Mouse (Mus musculus) ZHBTc4 (cell line): ENCODE results near the gene Pcsk2.
A peak's percentile ranks its signal among the peaks of the same experiment; 100 is the strongest.

Experiments
- DNase-seq: peaks from one replicate; pipeline ENCODE4 v3.0.0-alpha.2; 2011; ENCODE audit warnings: low read depth, low spot score

The Pcsk2 gene

GRCm38 (mm10) chr2:143732501-143732900 is 186.5 kb downstream of the Pcsk2 start:
- peak; percentile 27 for DNase-seq

DNA sequence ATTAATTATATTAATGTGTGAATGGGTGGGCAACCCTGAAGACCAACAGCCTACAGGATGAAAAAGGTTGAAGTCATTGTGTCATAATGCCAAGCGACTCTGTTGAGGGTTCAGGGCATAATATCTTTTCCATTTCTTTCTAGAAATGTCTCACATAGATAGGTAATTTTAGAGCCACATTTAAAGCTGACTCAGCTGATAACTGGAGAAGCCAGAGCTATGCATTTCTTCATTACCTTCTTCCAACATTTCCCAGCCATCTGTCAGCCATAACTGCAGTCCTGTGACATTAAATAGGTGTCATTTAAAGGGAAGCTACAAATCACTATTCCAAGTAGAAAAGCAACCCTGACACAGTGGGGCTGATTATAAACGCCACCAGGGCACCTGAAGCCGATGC is 189.5 kb downstream of the Pcsk2 start:
- no peak for DNase-seq

DNA sequence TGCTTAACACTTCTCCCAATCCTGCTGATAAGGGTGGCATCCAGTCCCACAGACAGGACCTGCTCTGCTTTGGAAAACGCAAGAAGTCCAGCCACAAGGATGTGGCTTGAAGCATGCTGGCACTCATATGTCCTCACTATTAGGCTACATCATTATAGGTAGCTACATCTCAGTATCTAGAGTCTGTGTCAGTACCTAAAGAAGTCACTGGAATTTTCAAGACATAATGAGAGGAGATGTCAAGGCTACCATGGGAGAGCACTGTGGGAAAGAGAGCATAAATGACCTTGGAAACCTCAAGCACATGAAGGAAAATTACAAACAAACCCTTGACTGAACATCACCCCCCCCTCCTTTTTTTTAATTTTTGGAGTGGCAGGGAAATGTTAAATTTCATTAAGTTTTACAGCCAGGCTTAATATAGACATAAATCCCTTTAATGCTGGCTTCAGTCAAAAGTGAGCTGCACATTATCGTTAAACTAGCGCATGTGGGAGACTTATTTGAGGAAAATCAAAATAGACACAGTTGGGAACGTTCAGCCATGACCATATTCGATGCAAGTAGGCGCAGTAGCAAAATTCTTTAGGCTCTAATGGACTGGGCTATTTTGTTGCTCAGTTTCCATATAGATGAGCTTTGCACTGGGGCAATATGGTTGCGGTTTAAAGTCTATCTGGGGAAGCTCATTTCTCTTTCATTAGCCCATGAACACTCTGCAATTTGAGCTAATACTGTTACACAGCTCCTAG is 193.7 kb downstream of the Pcsk2 start:
- no peak for DNase-seq

DNA sequence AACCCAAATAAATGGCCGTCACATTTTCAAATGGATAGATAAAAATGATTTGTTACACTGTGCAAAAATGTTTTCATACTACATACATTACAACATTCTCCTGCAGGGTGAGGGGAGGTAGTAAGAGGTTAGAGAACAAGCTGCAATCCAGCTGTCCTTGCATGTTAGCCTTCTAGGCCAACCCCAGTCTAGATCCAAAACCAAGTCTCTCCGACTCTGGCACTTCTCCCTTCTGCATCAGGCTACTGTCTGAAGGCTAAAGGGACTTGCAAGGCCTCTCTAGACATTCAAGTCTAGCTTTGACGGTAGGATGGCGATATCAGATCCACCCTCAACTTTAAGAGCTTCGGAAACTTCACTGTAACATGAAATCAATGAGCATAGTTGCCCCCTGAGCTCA is 196.5 kb downstream of the Pcsk2 start:
- DNase-seq, result no peak

DNA sequence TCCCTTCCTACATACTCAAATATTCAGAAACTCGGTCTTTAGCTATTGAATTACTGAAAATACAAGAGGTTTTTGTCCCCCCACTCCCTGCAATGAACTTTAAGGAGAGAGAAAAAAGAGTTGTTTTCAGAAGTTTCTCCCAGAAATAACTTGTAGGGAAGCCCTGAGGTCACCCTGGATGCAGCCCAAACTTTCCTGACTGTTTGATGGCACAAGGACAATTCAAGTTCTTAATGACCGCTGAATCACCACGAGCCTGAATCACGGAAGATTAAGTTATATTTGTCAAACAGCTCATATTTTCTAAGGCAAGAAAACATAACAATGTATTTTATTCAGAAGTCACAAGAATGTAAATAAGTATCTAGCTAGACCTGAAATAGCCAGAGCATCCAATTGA is 197.1 kb downstream of the Pcsk2 start:
- DNase-seq, result no peak

- DNase-seq, result no peak
These were observed 206.3 kb downstream of the Pcsk2 start for GRCm38 (mm10) chr2:143752051-143752788.

- DNase-seq, result peak; percentile 67
These were observed 230.5 kb downstream of the Pcsk2 start for GRCm38 (mm10) chr2:143776448-143776847.

DNA sequence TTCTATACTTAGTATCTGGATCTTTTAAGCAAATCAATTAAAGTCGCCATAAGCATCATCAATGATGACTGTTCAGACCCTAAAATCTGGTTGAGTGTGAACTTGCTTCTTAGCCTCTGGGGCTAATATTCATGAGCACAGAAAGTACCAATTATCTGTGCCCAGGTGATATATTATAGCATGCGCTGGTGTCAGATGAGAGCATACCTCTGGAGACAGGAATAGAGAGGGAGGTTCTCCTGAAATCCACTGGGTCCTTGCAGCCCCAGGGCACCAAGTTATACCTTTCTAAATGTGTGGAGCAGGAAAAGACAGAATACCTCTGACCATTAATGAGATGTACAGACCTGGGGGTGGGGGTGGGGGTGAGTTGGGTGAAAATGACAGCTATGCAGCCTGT is 234.4 kb downstream of the Pcsk2 start:
- no peak for DNase-seq

GRCm38 (mm10) chr2:143789911-143790310 is 244.0 kb downstream of the Pcsk2 start:
- DNase-seq, result no peak

GRCm38 (mm10) chr2:143795858-143796257 is 249.9 kb downstream of the Pcsk2 start:
- no peak for DNase-seq

GRCm38 (mm10) chr2:143796335-143797013 is 250.5 kb downstream of the Pcsk2 start:
- no peak for DNase-seq

DNA sequence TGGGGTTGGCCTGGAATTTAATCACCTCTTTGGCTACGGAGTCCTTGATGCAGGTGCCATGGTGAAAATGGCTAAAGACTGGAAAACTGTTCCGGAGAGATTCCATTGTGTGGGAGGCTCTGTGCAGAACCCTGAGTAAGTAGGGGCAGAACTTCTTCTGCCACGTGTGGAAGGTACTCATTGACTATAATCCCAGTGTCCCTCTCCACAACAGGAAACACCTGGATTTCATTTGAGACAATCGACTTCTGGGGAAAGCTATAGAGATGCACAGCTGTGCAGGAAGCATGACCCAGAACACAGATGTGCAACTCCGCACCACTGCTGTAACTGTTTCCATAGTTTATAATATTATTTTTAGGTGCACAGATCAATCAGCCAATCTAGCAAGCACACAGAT is 255.1 kb downstream of the Pcsk2 start:
- DNase-seq, result no peak

GRCm38 (mm10) chr2:143806140-143806923 is 260.4 kb downstream of the Pcsk2 start:
- DNase-seq, result peak; percentile 40

GRCm38 (mm10) chr2:143806924-143807664 is 261.1 kb downstream of the Pcsk2 start:
- no peak for DNase-seq

DNA sequence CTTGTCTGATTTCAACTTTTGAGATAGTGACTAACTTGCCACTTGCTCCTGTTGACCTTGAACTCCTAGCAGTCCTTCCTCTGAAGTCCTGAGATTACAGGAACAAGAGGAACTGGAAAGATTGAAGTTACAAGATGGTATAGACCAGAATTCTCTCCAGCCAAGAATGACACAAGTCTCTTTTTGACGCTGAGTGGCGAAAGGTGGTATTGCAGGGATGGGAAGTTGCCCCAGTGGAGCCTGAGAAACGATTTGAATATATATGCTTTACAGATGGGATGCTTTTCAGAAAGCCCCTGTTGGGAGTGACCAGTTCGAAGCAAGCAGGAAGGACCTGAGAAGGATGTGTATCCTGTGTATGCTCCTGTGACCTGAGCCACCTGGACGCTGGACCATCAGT is 262.8 kb downstream of the Pcsk2 start:
- DNase-seq, result peak; percentile 49

GRCm38 (mm10) chr2:143812262-143812661 is 266.3 kb downstream of the Pcsk2 start:
- DNase-seq, result no peak

DNA sequence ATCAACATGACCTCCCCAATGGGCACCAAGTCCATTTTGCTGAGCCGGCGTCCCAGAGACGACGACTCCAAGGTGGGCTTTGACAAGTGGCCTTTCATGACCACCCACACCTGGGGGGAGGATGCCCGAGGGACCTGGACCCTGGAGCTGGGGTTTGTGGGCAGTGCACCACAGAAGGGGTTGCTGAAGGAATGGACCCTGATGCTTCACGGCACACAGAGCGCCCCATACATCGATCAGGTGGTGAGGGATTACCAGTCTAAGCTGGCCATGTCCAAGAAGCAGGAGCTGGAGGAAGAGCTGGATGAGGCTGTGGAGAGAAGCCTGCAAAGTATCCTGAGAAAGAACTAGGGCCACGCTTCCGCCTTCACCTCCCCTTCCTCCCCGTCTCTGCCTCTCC is 267.5 kb downstream of the Pcsk2 start:
- DNase-seq, result no peak

GRCm38 (mm10) chr2:143831645-143832044 is 285.7 kb downstream of the Pcsk2 start:
- DNase-seq, result no peak

- no peak for DNase-seq
These were observed 286.8 kb downstream of the Pcsk2 start for GRCm38 (mm10) chr2:143832721-143833120.

GRCm38 (mm10) chr2:143834082-143834481 is 288.1 kb downstream of the Pcsk2 start:
- DNase-seq, result no peak

- peak; percentile 60 for DNase-seq
These were observed 289.9 kb downstream of the Pcsk2 start for GRCm38 (mm10) chr2:143835820-143836219.
